Mouse (Mus musculus): Measurements from ENCODE around the gene Myo9b. TPM values are rescaled to one million over a fixed set of nuclear protein-coding genes. Genes with fewer than 3 reads are reported as not detected.

Gene Myo9b
- polyA plus RNA-seq, 1 experiment from 2014 or later, result 23.0 TPM

DNA sequence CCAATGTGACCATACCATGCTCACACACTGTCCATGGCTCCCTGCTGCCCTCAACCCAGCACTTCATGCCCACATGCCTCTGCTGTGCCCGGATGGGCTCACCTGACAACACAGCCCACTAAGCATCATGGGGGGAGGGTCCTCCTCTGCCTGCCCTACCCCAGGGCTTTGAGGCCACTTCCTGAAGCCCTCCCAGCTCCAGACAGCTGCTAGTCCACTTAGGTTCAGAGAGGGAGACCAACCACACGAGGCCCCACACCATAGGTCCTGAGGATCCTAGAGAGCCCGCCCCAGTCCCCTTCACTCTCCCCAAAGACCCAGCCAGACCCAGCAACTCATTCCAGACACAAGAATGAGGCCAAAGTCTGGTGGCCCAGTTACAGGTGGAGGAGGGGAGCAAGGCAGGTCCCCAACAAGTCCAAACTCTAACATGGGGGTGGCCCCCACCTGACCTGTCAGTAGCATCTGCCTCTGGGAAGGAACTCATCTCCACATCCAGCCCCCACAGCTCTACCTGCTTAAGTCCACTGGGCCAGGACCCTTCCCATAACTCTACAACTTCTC, 107.1 kb downstream of the Myo9b start:
- ATAC-seq (ENCODE audit: insufficient number of reproducible peaks, low FRiP score, low TSS enrichment, low read depth) (no peak), DNase-seq (ENCODE audit: low spot score) (no peak)
- WGBS, result 38% methylated on average over 3 of the region's 3 CpGs
- Histone ChIP-seq H3K27ac (replicated peaks; ENCODE audit: low read depth, low read length) (no peak overlapping the region), H3K4me1 (ENCODE audit: control insufficient read depth, insufficient read depth, low read length) (peaks cover 36% of the 10 kb centered on the region), H3K4me3 (ENCODE audit: low read depth, low read length) (peak overlapping the region; percentile 92), H3K4me2 (ENCODE audit: low read depth, severe bottlenecking) (peak overlapping the region; percentile 98), H3K9me3 (ENCODE audit: control insufficient read depth, low read length) (no peaks in the 10 kb centered on the region), H3K27me3 (ENCODE audit: control insufficient read depth, insufficient read depth, low read length) (no peaks in the 10 kb centered on the region), H3K36me3 (ENCODE audit: control insufficient read depth, insufficient read depth, low read length) (peaks cover 7% of the 10 kb centered on the region; the same call in 1 of the 2 replicates), H3K9ac (ENCODE audit: low read length) (peak overlapping the region; percentile 90)

GRCm38 (mm10) chr8:71380178-71381171, 108.0 kb downstream of the Myo9b start:
- DNase-seq (ENCODE audit: low spot score), result peak; percentile 60

GRCm38 (mm10) chr8:71381421-71381970, 109.0 kb downstream of the Myo9b start, which contains the start of gene Nr2f6:
TSS of gene Nr2f6 (minus strand) at chr8:71381960.
- Histone ChIP-seq H3K9ac (ENCODE audit: low read length) (peak within 1 kb of the TSS; percentile 90), H3K4me1 (ENCODE audit: control insufficient read depth, insufficient read depth, low read length) (peaks cover 25% of the 10 kb centered on the region), H3K36me3 (ENCODE audit: control insufficient read depth, insufficient read depth, low read length) (peaks cover 7% of the 10 kb centered on the region; the same call in 1 of the 2 replicates), H3K27me3 (ENCODE audit: control insufficient read depth, insufficient read depth, low read length) (no peaks in the 10 kb centered on the region), H3K9me3 (ENCODE audit: control insufficient read depth, low read length) (no peaks in the 10 kb centered on the region), H3K4me3 (ENCODE audit: low read depth, low read length) (peak within 1 kb of the TSS; percentile 92), H3K4me2 (ENCODE audit: low read depth, severe bottlenecking) (peak within 1 kb of the TSS; percentile 98), H3K27ac (replicated peaks; ENCODE audit: low read depth, low read length) (peak within 1 kb of the TSS; percentile 91)
- DNase-seq (ENCODE audit: low spot score), result peak; percentile 83
- ATAC-seq (ENCODE audit: insufficient number of reproducible peaks, low FRiP score, low TSS enrichment, low read depth), result peak; percentile 8; the same call in 1 of the 2 replicates
- under 1% methylated on average over 60 of the region's 89 CpGs for WGBS

More at GRCm38 (mm10) chr8:71380178-71381171, 108.0 kb downstream of the Myo9b start:
- Histone ChIP-seq H3K27me3 (ENCODE audit: control insufficient read depth, insufficient read depth, low read length) (no peaks in the 10 kb centered on the region), H3K36me3 (ENCODE audit: control insufficient read depth, insufficient read depth, low read length) (peaks cover 7% of the 10 kb centered on the region; the same call in 1 of the 2 replicates), H3K27ac (replicated peaks; ENCODE audit: low read depth, low read length) (0 out of 2 replicates have a peak overlapping the region, but pooled peaks have one; percentile 30), H3K9me3 (ENCODE audit: control insufficient read depth, low read length) (no peaks in the 10 kb centered on the region), H3K9ac (ENCODE audit: low read length) (peak overlapping the region; percentile 90), H3K4me1 (ENCODE audit: control insufficient read depth, insufficient read depth, low read length) (peaks cover 35% of the 10 kb centered on the region), H3K4me3 (ENCODE audit: low read depth, low read length) (peak overlapping the region; percentile 92), H3K4me2 (ENCODE audit: low read depth, severe bottlenecking) (peak overlapping the region; percentile 98)
- WGBS, result 2% methylated on average over 72 of the region's 72 CpGs
- no peak for ATAC-seq (ENCODE audit: insufficient number of reproducible peaks, low FRiP score, low TSS enrichment, low read depth)

DNA sequence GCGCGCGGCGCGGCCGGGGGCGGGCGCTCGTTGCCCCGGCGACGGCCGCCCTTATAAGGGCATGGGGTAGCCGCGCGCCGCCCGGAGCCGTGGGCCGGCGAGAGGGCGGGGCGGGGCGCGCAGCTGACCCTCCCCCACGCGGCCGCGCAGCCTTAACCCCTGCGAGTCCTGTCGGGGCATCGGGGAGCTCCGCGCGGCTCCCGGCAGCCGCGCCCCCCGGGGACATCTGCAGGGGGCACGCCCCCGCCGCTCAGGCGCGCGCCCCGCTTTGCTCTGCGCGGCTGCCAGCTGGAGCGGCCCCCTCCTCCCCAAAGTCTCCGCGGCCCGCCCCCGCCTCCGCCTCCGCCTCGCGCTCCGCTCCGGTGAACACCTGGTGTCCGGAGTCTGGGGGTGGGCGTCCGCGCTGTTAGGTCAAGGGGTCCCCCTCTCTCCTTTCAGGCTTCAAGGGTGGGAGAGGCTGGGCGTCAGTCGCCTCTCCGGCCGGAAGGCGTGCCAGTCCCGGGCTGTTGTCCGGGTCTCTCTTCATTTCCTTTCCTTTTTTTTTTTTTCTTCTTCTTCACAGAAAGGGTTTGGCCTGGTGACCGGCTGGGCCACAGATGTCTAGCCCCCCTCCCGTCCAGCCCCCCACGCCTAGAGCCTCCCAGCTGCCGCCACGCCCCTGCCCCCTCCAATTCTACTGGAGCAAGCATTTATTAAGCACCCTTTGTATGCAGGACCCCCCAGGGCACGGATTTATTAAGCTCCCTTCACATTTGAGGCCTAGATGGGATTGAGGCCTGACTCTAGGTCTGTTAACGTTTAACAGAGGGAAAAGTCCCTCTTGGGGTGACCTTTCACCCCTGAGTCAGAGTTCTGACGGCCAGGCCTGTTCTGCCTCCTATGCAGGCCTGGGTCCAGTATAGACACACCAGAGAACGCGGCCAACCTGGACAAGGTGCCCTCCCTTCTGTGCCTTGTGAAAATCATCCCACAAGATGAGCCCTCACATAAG, 109.8 kb downstream of the Myo9b start:
- Histone ChIP-seq H3K27me3 (ENCODE audit: control insufficient read depth, insufficient read depth, low read length) (no peaks in the 10 kb centered on the region), H3K27ac (replicated peaks; ENCODE audit: low read depth, low read length) (peak overlapping the region; percentile 91), H3K9ac (ENCODE audit: low read length) (peak overlapping the region; percentile 90), H3K4me3 (ENCODE audit: low read depth, low read length) (peak overlapping the region; percentile 92), H3K9me3 (ENCODE audit: control insufficient read depth, low read length) (no peaks in the 10 kb centered on the region), H3K36me3 (ENCODE audit: control insufficient read depth, insufficient read depth, low read length) (peaks cover 4% of the 10 kb centered on the region; the same call in 1 of the 2 replicates), H3K4me2 (ENCODE audit: low read depth, severe bottlenecking) (peak overlapping the region; percentile 98), H3K4me1 (ENCODE audit: control insufficient read depth, insufficient read depth, low read length) (peaks cover 17% of the 10 kb centered on the region)
- ATAC-seq (ENCODE audit: insufficient number of reproducible peaks, low FRiP score, low TSS enrichment, low read depth) (peak; percentile 87), DNase-seq (ENCODE audit: low spot score) (peak; percentile 91)
- WGBS, result 1% methylated on average over 58 of the region's 80 CpGs

GRCm38 (mm10) chr8:71383396-71383795, 110.9 kb downstream of the Myo9b start:
- DNase-seq (ENCODE audit: low spot score) (no peak), ATAC-seq (ENCODE audit: insufficient number of reproducible peaks, low FRiP score, low TSS enrichment, low read depth) (no peak)
- Histone ChIP-seq H3K9me3 (ENCODE audit: control insufficient read depth, low read length) (no peaks in the 10 kb centered on the region), H3K27me3 (ENCODE audit: control insufficient read depth, insufficient read depth, low read length) (no peaks in the 10 kb centered on the region), H3K4me1 (ENCODE audit: control insufficient read depth, insufficient read depth, low read length) (peaks cover 17% of the 10 kb centered on the region), H3K9ac (ENCODE audit: low read length) (no peak overlapping the region; the same call in 1 of the 2 replicates), H3K27ac (replicated peaks; ENCODE audit: low read depth, low read length) (peak overlapping the region; percentile 91; the same call in 1 of the 2 replicates), H3K4me3 (ENCODE audit: low read depth, low read length) (no peak overlapping the region), H3K36me3 (ENCODE audit: control insufficient read depth, insufficient read depth, low read length) (no peaks in the 10 kb centered on the region; the same call in 1 of the 2 replicates), H3K4me2 (ENCODE audit: low read depth, severe bottlenecking) (no peak overlapping the region)
- 27% methylated on average over 12 of the region's 12 CpGs for WGBS

DNA sequence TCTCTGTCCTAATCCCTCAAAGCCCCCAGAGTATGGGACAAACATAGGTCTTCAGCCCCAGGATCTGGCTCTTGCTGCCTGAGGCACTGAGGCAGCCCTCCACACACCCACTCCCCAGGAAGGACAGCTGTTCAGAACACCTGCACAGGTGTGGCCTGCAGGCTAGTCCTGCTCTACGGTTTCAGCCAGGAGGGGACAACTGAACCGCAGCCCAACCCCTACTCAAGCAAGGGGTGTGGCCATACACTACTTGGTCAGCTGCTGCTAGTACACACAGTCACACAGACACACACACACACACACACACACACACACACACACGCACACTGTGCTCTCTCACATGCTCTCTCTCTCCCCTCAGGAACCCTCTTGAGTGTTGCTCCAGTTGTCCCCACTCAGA, 111.3 kb downstream of the Myo9b start:
- ATAC-seq (ENCODE audit: insufficient number of reproducible peaks, low FRiP score, low TSS enrichment, low read depth), result no peak
- Histone ChIP-seq H3K36me3 (ENCODE audit: control insufficient read depth, insufficient read depth, low read length) (no peaks in the 10 kb centered on the region; the same call in 1 of the 2 replicates), H3K9me3 (ENCODE audit: control insufficient read depth, low read length) (no peaks in the 10 kb centered on the region), H3K4me1 (ENCODE audit: control insufficient read depth, insufficient read depth, low read length) (peaks cover 17% of the 10 kb centered on the region), H3K4me3 (ENCODE audit: low read depth, low read length) (no peak overlapping the region), H3K27ac (replicated peaks; ENCODE audit: low read depth, low read length) (no peak overlapping the region), H3K27me3 (ENCODE audit: control insufficient read depth, insufficient read depth, low read length) (no peaks in the 10 kb centered on the region), H3K9ac (ENCODE audit: low read length) (no peak overlapping the region), H3K4me2 (ENCODE audit: low read depth, severe bottlenecking) (no peak overlapping the region)
- 55% methylated on average over 3 of the region's 3 CpGs for WGBS
- DNase-seq (ENCODE audit: low spot score), result no peak

DNA sequence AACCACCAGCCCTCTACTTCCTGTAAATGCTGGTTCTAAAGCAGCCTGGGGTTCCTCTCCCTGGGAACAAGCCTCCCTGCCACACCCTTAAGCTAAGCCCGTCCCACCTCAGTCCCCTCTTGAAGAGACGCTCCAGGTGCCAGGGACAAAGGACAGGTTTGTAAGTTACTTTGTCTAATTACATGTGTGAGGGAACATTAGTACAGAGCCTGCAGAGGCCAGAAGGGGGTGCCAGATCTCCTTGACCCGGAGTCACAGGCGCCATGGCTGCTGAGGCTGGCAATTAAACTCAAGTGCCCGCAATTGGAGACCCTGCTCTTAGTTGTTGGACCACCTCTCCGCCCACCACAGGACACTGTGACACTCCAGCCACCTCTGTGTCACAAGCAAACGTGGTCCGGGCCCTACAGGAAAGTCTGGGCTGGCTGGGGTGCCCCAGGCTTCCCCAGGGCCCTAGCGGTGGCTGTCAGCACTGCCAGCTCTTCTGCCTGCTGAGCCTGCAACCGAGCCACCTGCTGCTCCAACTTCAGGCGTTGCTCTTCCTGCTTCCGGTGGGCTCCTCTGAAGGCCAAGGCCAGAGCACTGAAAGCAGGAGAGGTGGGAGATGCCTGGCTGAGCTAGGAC, 112.8 kb downstream of the Myo9b start:
- 71% methylated on average over 12 of the region's 12 CpGs for WGBS
- Histone ChIP-seq H3K27me3 (ENCODE audit: control insufficient read depth, insufficient read depth, low read length) (no peaks in the 10 kb centered on the region), H3K9me3 (ENCODE audit: control insufficient read depth, low read length) (no peaks in the 10 kb centered on the region), H3K4me1 (ENCODE audit: control insufficient read depth, insufficient read depth, low read length) (peaks cover 6% of the 10 kb centered on the region), H3K9ac (ENCODE audit: low read length) (no peak overlapping the region), H3K4me3 (ENCODE audit: low read depth, low read length) (no peak overlapping the region), H3K4me2 (ENCODE audit: low read depth, severe bottlenecking) (no peak overlapping the region), H3K27ac (replicated peaks; ENCODE audit: low read depth, low read length) (no peak overlapping the region), H3K36me3 (ENCODE audit: control insufficient read depth, insufficient read depth, low read length) (no peaks in the 10 kb centered on the region)
- ATAC-seq (ENCODE audit: insufficient number of reproducible peaks, low FRiP score, low TSS enrichment, low read depth) (no peak), DNase-seq (ENCODE audit: low spot score) (no peak)

Measured in limb, embryonic 11.5 days (tissue).